Comparison of ENCODE assay signal across 22 mouse cellular contexts in the genomic region with DNA sequence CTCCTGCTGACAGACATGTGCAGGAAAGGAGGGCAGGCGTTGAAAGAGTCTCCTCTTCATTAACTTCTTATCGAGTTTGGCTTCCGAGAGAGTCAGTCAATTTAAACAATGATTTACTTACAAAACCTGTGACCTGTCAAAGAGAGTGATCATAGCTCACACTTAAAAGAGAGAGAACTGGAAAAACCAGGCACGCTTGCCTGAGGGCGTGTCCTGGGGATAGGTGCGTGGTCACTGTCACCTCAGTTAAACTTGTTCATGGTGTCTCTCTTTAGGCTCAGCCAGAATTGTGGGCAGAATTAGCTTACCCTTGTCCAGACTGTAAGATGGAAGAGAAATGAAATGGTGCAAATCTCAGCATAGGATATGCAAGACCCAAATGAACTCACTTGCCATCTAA.
"Had no signal": no experiment of that assay in that cellular context is flagged by ENCODE, and none has a peak within 500 bp of the region (broad histone marks: within the 10 kb centered on the region; RNA-seq: fewer than 3 reads in every experiment).

No protein-coding gene starts in this region.

- H3K4me2 ChIP-seq: liver, embryonic 15.5 days; lung, embryonic 15.5 days; midbrain, embryonic 12.5 days; neural tube, embryonic 13.5 days; neural tube, embryonic 15.5 days had no signal

- H3K9ac ChIP-seq: liver, embryonic 15.5 days; liver, postnatal 0 days; lung, embryonic 15.5 days; midbrain, embryonic 12.5 days; neural tube, embryonic 13.5 days; neural tube, embryonic 15.5 days had no signal

- H3K4me1 ChIP-seq: liver, embryonic 15.5 days had no signal

- H3K36me3 ChIP-seq: liver, embryonic 15.5 days; lung, embryonic 15.5 days; midbrain, embryonic 10.5 days; midbrain, embryonic 12.5 days; neural tube, embryonic 13.5 days; neural tube, embryonic 15.5 days had no signal

- H3K27ac ChIP-seq: liver, embryonic 15.5 days; lung, embryonic 15.5 days; macrophage; midbrain, embryonic 12.5 days; neural tube, embryonic 13.5 days; neural tube, embryonic 15.5 days had no signal

- H3K27me3 ChIP-seq: liver, embryonic 15.5 days; lung, embryonic 15.5 days; midbrain, embryonic 12.5 days; neural tube, embryonic 13.5 days; neural tube, embryonic 15.5 days had no signal

- H3K9me3 ChIP-seq: liver, embryonic 15.5 days; lung, embryonic 15.5 days; midbrain, embryonic 10.5 days; midbrain, embryonic 12.5 days; neural tube, embryonic 13.5 days; neural tube, embryonic 15.5 days had no signal

- H3K4me3 ChIP-seq: liver, embryonic 15.5 days; lung, embryonic 15.5 days; midbrain, embryonic 10.5 days; midbrain, embryonic 12.5 days; myocyte; neural tube, embryonic 13.5 days; neural tube, embryonic 15.5 days had no signal

- ATAC-seq: liver, postnatal 0 days; midbrain, embryonic 16.5 days had no signal

- DNase-seq: liver, postnatal 0 days; lung, adult 2 months; lung, postnatal 14 days; lung, postnatal 36 days; midbrain, embryonic 14.5 days; retina, postnatal 1 day; right cerebral cortex, adult 18-20 months; right cerebral cortex, postnatal 25 days; right cerebral cortex, postnatal 4 days; spleen, adult 18-20 months; thymus, adult 18-20 months; thymus, postnatal 14 days; thymus, postnatal 36 days had no signal
